Mouse (Mus musculus) gastrocnemius, postnatal 25 days (tissue): Measurements from ENCODE around the gene Dcpp1. TPM values are rescaled to one million over a fixed set of nuclear protein-coding genes. Genes with fewer than 3 reads are reported as not detected.

ENCODE experiments used
- DNase-seq: peaks from one replicate; pipeline ENCODE4 v3.0.0; 2022
- total RNA-seq, 2 experiments: library from RNA; stranded (reverse); gene quantifications; 1 replicate in 1 of 2; 2 replicates in 1 of 2; pipeline ENCODE4 v1.2.3; 2021

Gene Dcpp1
- total RNA-seq, 2 experiments from 2014 or later: not detected

- no peak for DNase-seq
Observed at GRCm38 (mm10) chr17:23931157-23931556, 50.5 kb downstream of the Dcpp1 start.

Other genes starting within 250 kb of the Dcpp1 start
- gene Mmp25, start 235.6 kb upstream of the Dcpp1 start, total RNA-seq: not detected
- not detected for gene Bicdl2, start 220.4 kb upstream of the Dcpp1 start, total RNA-seq
- 100 to 1,000 TPM; 123 to 156 TPM for gene Hcfc1r1, start 207.3 kb upstream of the Dcpp1 start, total RNA-seq
- gene Thoc6, start 207.0 kb upstream of the Dcpp1 start, total RNA-seq: 10 to 100 TPM in 1 of 2 experiments, 1 to 10 TPM in 1; 9.3 to 10.8 TPM
- 10 to 100 TPM; 46.1 to 61.5 TPM for gene Tnfrsf12a, start 203.4 kb upstream of the Dcpp1 start, total RNA-seq
- not detected for gene Cldn6, start 201.6 kb upstream of the Dcpp1 start, total RNA-seq
- gene Cldn9, start 196.8 kb upstream of the Dcpp1 start, total RNA-seq: under 1 TPM in 1 of 2 experiments, not detected in 1; 0.19 TPM
- gene 1520401A03Rik, start 158.1 kb upstream of the Dcpp1 start, total RNA-seq: not detected
- under 1 TPM; 0.67 to 0.83 TPM for gene Pkmyt1, start 154.5 kb upstream of the Dcpp1 start, total RNA-seq
- 1 to 10 TPM; 4.4 to 5.2 TPM for gene Paqr4, start 140.0 kb upstream of the Dcpp1 start, total RNA-seq
- not detected for gene Kremen2, start 135.0 kb upstream of the Dcpp1 start, total RNA-seq
- 10 to 100 TPM; 33.5 to 34.0 TPM for gene Flywch1, start 109.3 kb upstream of the Dcpp1 start, total RNA-seq
- under 1 TPM; 0.56 to 0.83 TPM for gene Flywch2, start 94.8 kb upstream of the Dcpp1 start, total RNA-seq
- gene Srrm2, start 90.3 kb upstream of the Dcpp1 start, total RNA-seq: 100 to 1,000 TPM; 157 to 160 TPM
- 100 to 1,000 TPM; 237 to 267 TPM for gene Elob, start 51.7 kb upstream of the Dcpp1 start, total RNA-seq
- not detected for gene Prss33, start 44.8 kb upstream of the Dcpp1 start, total RNA-seq
- not detected for gene Prss32, start 37.0 kb upstream of the Dcpp1 start, total RNA-seq
- not detected for gene Prss41, start 36.7 kb upstream of the Dcpp1 start, total RNA-seq
- gene Prss21, start 12.8 kb upstream of the Dcpp1 start, total RNA-seq: not detected
- not detected for gene Dcpp2, start within 50 bp of the Dcpp1 start, total RNA-seq
- not detected for gene Dcpp3, start 36.6 kb downstream of the Dcpp1 start, total RNA-seq
- gene Sbp, start 60.8 kb downstream of the Dcpp1 start, total RNA-seq: not detected
- gene Sbpl, start 74.4 kb downstream of the Dcpp1 start, total RNA-seq: not detected
- not detected for gene Prss30, start 99.7 kb downstream of the Dcpp1 start, total RNA-seq
- not detected for gene Prss22, start 117.2 kb downstream of the Dcpp1 start, total RNA-seq
- not detected for gene Prss27, start 157.3 kb downstream of the Dcpp1 start, total RNA-seq
- gene Kctd5, start 192.6 kb downstream of the Dcpp1 start, total RNA-seq: 1 to 10 TPM; 8.5 to 9.1 TPM